9 mouse cellular contexts compared by ENCODE assay signal in the genomic region with DNA sequence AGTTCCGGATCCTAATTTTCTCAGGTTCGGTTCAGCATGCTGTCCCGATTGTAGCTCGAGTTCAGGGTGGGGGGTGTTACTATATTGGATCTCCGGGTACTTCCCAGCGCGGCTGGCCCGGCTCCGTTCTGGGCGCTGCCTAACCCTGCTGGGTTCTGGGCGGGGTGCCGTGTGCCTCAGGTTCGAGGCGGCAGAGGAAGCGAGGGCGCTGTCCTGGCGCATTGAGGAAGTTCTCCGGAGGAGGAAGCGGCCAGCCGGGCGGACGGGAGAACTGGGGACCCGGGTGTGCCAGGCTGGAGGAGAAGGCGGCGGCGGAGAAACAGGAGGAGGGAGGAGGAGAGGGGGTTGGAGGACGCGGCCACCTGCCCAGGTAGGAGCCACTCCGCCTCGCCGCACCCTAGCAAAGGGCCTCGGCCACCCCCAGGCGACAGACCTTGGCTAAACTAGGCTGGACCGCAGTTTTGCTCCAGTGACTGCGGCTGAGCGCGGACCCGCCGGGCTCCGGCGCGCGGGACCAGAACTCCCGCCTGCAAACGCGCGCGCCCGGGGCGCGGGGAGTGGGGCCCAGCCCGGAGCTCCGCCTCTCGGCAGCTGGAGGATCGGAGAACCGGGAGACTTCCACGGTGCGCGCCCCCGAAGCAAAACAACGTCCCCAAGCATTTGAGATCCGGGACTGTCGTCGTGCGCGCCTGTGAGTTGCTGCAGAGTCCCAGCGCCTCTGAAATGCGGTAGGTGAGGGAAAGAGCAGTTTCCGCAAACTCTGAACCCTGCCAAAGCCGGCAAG. TPM values are rescaled to one million over a fixed set of nuclear protein-coding genes. Genes with fewer than 3 reads are reported as not detected.
DNase-seq lines count a peak whose midpoint lies in the region; ATAC-seq and TF ChIP-seq lines count a peak whose summit lies in the region.
"Had no signal": no experiment of that assay in that cellular context is flagged by ENCODE, and none has a peak within 500 bp of the region (broad histone marks: within the 10 kb centered on the region; RNA-seq: fewer than 3 reads in every experiment).

Gene Syk (plus strand): TSS at position 296 of the 784 bp plus-strand sequence.

- H3K36me3 ChIP-seq in forebrain, embryonic 10.5 days (replicated peaks): no peaks in the 10 kb centered on the region
- H3K36me3 ChIP-seq in heart, postnatal 0 days (replicated peaks; ENCODE audit: control insufficient read depth, insufficient read depth, low read length): no peaks in the 10 kb centered on the region

- no peaks in the 10 kb centered on the region for H3K9me3 ChIP-seq in forebrain, embryonic 10.5 days
- no peaks in the 10 kb centered on the region for H3K9me3 ChIP-seq in heart, postnatal 0 days (replicated peaks; ENCODE audit: control insufficient read depth, low read length)

- no peak; the same call in 1 of the 2 replicates for TF ChIP-seq CTCF in heart, postnatal 0 days (IDR thresholded peaks at IDR 0.05; ENCODE audit: low read depth)
- no peak for TF ChIP-seq CTCF in layer of hippocampus, adult 2 months (conservative IDR thresholded peaks at IDR 0.05)

- peak; percentile 79 for ATAC-seq in heart, postnatal 0 days (ENCODE audit: insufficient read depth, low read depth)
- ATAC-seq: Patski had no signal

- peaks cover 46% of the 10 kb centered on the region for H3K27me3 ChIP-seq in forebrain, embryonic 10.5 days (ENCODE audit: poor library complexity, severe bottlenecking)
- H3K27me3 ChIP-seq in heart, postnatal 0 days (ENCODE audit: control insufficient read depth, insufficient read depth, low read length): no peaks in the 10 kb centered on the region

- peak within 1 kb of the TSS; percentile 68 for H3K27ac ChIP-seq in forebrain, embryonic 10.5 days
- peak within 1 kb of the TSS; percentile 74 for H3K27ac ChIP-seq in heart, postnatal 0 days (ENCODE audit: low read depth)
- H3K27ac ChIP-seq in layer of hippocampus, adult 2 months: peak within 1 kb of the TSS; percentile 20; the same call in 1 of the 2 replicates

- H3K4me2 ChIP-seq in heart, postnatal 0 days (ENCODE audit: low read depth, low read length): peak within 1 kb of the TSS; percentile 85

- TF ChIP-seq EP300 in heart, postnatal 0 days (IDR thresholded peaks at IDR 0.05; ENCODE audit: low read depth): no peak

- peak; percentile 16 to 46 for DNase-seq in layer of hippocampus, adult 18-20 months (ENCODE audit: low spot score in 2 of 2)
- DNase-seq in layer of hippocampus, adult 8-10 months (ENCODE audit: low spot score in 2 of 2): no peak
- DNase-seq in forebrain, embryonic 10.5 days (ENCODE audit: extremely low spot score, low spot score): peak; percentile 61
- DNase-seq in heart, postnatal 0 days (ENCODE audit: low spot score): peak; percentile 66
- DNase-seq in layer of hippocampus, adult 2 months (ENCODE audit: low spot score in 2 of 2): peak; percentile 32 to 33
- peak; percentile 67 for DNase-seq in lung, postnatal 14 days
- DNase-seq in ovary, postnatal 36 days (ENCODE audit: low spot score): peak; percentile 74
- peak; percentile 84 for DNase-seq in thymus, postnatal 25 days

- WGBS in forebrain, embryonic 10.5 days: under 1% methylated on average over 67 of the region's 70 CpGs
- under 1% methylated on average over 70 of the region's 70 CpGs for WGBS in heart, postnatal 0 days

- peak within 1 kb of the TSS; percentile 65 for H3K4me3 ChIP-seq in forebrain, embryonic 10.5 days
- H3K4me3 ChIP-seq in heart, postnatal 0 days (ENCODE audit: low read depth, low read length): peak within 1 kb of the TSS; percentile 63
- peak within 1 kb of the TSS; percentile 61 for H3K4me3 ChIP-seq in layer of hippocampus, adult 2 months

- H3K4me1 ChIP-seq in forebrain, embryonic 10.5 days: peaks cover 10% of the 10 kb centered on the region
- peaks cover 9% of the 10 kb centered on the region for H3K4me1 ChIP-seq in heart, postnatal 0 days (ENCODE audit: control insufficient read depth, insufficient read depth)

- H3K9ac ChIP-seq in heart, postnatal 0 days (replicated peaks; ENCODE audit: low read depth, low read length): peak within 1 kb of the TSS; percentile 61

RNA-seq across cellular contexts. Expression of gene Syk, which starts in this region (rescaled TPM):
- 1 to 10 TPM; 2.7 TPM for total RNA-seq in layer of hippocampus, adult 18-20 months (2021)
- total RNA-seq in layer of hippocampus, adult 8-10 months (2022): 1 to 10 TPM; 3.5 to 5.8 (median 4.2) TPM
- polyA plus RNA-seq in forebrain, embryonic 10.5 days (2016; fragmentation: Nextera tagmentation; extraction: Ambion mirVana): 2.1 and 2.3 TPM in 2 replicates
- 18.3 and 20.7 TPM in 2 replicates for total RNA-seq in heart, postnatal 0 days (2014; rRNA removed; ENCODE audit: low replicate concordance)
- 5.7 and 6.1 TPM in 2 replicates for polyA plus RNA-seq in heart, postnatal 0 days (2015; fragmentation: Nextera tagmentation; extraction: Ambion mirVana)
- 1 to 10 TPM; 3.1 TPM for total RNA-seq in layer of hippocampus, adult 2 months (2021)
- polyA plus RNA-seq: Patski had no signal

Comparison
In these comparisons a context has a peak if more than half of its experiments do, and no peak if none do; other contexts are left out.
1. DNase-seq: peak in layer of hippocampus, adult 18-20 months (2 of 2), forebrain, embryonic 10.5 days (single experiment), heart, postnatal 0 days (single experiment), layer of hippocampus, adult 2 months (2 of 2), lung, postnatal 14 days (single experiment), ovary, postnatal 36 days (single experiment) and thymus, postnatal 25 days (single experiment); none in layer of hippocampus, adult 8-10 months (0 of 2).
2. H3K27ac ChIP-seq: peak in every context shown above with its lines; median percentile 74 in heart, postnatal 0 days; 68 in forebrain, embryonic 10.5 days; 20 in layer of hippocampus, adult 2 months.
3. Peak in every context shown above with its lines, with median percentiles within 50 percentile points of each other: H3K4me3 ChIP-seq.